Mouse (Mus musculus) adrenal gland, adult 2 months (tissue): ENCODE data around the gene Cactin. TPM values are rescaled to one million over a fixed set of nuclear protein-coding genes. Genes with fewer than 3 reads are reported as not detected.

Source experiments
- DNase-seq: peaks from one replicate; pipeline ENCODE4 v3.0.0; 2021
- long read RNA-seq: library from polyadenylated mRNA; stranded (forward); transcript quantifications from one replicate; pipeline ENCODE4 v2.0.0, GENCODE M21; 2021
- polyA plus RNA-seq: library from polyadenylated mRNA; depleted of rRNA; stranded (reverse); fragments of >200 nt; gene quantifications from 2 replicates; pipeline ENCODE4 v1.2.3, GENCODE M21; 2012; rRNA removed
- total RNA-seq, 2 experiments: library from RNA; stranded (reverse); gene quantifications; 2 replicates each; pipeline ENCODE4 v1.2.3; 2021

Gene Cactin
- total RNA-seq (10 to 100 TPM; 32.6 to 40.3 TPM), polyA plus RNA-seq (35.5 and 37.4 TPM in 2 replicates)
- long read RNA-seq, transcript Cactin-201 (9 exons, 2,715 nt): major isoform, 57 of 69 reads
- long read RNA-seq, partial matches to known transcripts: 4 of 69 reads
- long read RNA-seq, other reads (novel, unspliced or antisense): 8 of 69 reads

- peak; percentile 100 for DNase-seq
Observed at GRCm38 (mm10) chr10:81320550-81321347, at the start of gene Cactin. TSS of gene Cactin (plus strand) at chr10:81321103.

- no peak for DNase-seq
Observed at GRCm38 (mm10) chr10:81272356-81272755, 48.5 kb upstream of the Cactin start.

- DNase-seq: peak; percentile 74
Observed at GRCm38 (mm10) chr10:81273842-81274241, 47.1 kb upstream of the Cactin start.

GRCm38 (mm10) chr10:81277676-81278075, 43.2 kb upstream of the Cactin start:
- no peak for DNase-seq

DNA sequence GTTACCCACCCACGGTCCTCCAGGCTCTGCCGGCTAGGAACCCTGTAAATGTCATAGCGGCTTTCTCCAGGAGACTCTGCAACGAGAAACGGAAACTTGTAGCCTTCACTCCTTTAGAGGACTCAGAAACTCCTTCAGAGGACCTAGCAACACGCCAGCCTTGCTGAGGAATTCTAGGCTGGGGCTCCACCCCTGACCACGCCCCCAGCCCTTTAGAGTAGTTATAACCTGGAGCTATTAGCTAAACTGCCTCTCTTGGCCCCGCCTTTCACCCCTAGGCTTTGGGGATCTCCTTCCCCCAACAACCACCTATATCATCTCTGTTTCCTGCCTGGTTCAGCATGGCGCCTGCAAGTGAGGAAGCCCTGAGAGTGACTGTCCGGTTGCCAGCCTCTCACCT, 41.4 kb upstream of the Cactin start:
- no peak for DNase-seq

GRCm38 (mm10) chr10:81284189-81284588, 36.7 kb upstream of the Cactin start:
- no peak for DNase-seq

DNA sequence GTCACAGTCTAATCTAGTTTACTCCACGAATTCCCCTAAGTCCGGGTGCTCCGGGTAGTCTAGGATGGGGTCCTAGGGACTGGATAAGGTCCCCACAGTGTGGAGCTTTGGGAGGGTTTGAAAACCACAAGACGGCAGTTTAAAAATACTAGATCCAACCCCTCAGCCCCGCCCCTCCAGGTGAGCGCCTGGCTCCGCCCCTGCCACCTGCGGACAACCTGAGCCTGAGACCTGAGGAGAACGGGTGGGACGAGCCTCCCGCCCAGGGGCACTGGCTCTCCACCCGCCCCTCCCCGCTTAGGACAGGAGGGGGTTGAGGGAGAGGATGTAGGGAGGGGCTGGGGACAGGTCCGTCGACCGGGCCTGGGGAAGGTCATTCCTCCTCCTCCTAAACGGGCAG, 36.2 kb upstream of the Cactin start:
- no peak for DNase-seq

DNA sequence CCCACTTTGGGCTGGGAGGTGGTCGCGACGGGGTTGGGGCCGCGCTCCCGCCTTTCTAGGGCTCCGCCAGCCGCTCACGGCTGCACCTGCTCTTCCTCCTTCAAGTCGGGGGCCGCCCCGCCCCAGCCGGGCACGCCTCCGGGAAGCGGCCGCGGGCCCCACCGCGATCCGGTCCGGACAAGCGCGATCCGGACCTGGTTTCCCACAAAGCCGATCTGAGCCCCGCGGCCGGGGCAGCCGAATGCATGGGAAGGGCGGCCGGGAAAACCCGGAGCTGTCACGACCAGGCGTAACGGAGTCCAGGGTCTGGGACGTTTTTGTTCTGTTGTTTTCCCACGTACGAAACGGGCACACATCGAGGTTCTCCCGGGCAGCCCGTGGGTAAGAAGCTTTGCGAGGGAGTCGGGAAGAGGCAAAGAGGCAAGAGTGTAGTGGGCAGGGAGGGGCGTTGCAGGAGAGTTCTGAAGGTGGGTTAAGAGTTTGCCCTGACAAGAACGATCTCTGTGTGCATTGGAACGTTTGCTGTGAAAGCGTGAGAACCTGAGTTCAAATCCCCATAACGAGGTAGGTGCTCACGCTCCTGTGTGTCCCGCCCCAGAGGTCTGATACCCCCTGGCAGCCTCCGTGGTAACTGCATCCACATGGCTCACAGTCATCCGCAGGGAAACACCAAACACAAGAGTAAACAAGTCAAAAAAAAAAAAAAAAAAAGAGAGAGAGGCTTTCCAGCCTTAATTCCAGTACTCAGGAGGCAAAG, 35.0 kb upstream of the Cactin start:
- DNase-seq: peak; percentile 91

DNA sequence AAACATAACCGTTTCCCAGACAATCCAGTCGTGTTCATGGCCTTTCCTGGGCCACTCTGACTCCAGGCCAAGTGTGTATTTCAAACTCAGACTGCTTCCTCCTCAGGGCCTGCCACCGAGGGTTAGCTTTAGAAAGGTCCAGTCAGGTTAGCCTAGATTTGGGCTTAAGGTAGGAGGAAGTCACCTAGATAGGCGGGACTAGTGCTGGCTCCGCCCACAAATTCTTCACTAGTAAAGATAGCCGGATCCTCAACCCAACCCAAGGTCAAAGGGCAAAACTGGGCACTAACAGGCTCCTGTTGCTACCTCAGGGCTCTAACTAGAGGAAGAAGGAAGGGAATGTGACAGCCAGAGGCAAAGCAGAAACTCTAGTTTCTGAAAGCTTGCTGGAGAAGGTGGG, 34.3 kb upstream of the Cactin start:
- DNase-seq: no peak

DNA sequence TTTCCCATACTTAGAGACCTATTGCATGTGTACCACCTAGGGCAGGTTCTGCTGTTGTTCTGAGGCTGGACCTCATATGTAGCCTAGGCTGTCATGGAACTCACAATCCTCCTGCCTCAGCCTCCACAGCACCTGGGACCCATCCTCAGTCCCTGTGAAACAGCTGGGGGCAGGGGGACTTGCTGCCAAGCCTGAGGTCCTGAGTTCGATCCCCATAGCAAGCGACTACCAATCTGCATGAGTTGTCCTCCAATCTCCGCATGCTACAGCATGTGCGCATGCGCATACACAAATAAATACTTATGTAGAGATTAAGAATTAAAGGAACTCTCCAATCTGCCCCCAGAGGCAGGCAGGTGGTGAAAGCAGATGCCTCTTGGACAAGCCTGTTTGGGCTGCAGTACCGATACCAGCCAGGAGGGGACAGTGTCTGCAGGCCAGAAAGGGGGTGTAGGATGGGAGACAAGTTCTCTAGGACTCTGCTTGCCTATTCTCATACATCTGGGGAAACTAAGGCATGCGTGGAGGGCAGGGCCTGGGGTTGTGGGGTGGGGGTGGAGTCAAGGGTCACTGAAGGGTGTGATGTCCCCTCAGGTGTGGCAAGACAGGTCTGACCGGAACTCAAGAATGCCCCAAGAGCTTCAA, 33.3 kb upstream of the Cactin start:
- DNase-seq: no peak

GRCm38 (mm10) chr10:81288601-81289000, 32.3 kb upstream of the Cactin start:
- no peak for DNase-seq

DNA sequence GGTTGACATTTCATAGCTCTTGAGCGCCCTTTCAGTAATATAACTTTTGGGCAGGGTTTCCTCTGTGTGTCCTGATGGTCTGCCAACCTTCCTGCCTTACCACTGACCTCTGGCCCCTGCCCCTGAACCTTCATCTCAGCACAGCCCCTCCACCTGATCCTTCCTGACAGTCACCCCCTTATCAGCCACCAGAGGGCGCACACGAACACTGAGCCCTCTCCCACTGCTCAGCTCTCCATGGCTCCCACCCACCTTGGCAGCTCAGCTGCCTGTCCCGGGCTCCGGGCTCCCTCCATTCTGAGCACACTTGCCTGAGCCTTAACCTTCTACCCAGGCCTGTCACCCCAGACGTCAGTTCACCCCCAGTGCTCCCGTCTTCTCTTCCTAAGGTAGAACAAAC, 31.6 kb upstream of the Cactin start:
- DNase-seq: peak; percentile 62

GRCm38 (mm10) chr10:81289811-81290210, 31.1 kb upstream of the Cactin start:
- DNase-seq: no peak

GRCm38 (mm10) chr10:81290698-81291460, 30.0 kb upstream of the Cactin start:
- no peak for DNase-seq

- no peak for DNase-seq
Observed at GRCm38 (mm10) chr10:81291511-81292104, 29.3 kb upstream of the Cactin start, which contains the start of gene Tjp3. TSS of gene Tjp3 (minus strand) at chr10:81291581.

DNA sequence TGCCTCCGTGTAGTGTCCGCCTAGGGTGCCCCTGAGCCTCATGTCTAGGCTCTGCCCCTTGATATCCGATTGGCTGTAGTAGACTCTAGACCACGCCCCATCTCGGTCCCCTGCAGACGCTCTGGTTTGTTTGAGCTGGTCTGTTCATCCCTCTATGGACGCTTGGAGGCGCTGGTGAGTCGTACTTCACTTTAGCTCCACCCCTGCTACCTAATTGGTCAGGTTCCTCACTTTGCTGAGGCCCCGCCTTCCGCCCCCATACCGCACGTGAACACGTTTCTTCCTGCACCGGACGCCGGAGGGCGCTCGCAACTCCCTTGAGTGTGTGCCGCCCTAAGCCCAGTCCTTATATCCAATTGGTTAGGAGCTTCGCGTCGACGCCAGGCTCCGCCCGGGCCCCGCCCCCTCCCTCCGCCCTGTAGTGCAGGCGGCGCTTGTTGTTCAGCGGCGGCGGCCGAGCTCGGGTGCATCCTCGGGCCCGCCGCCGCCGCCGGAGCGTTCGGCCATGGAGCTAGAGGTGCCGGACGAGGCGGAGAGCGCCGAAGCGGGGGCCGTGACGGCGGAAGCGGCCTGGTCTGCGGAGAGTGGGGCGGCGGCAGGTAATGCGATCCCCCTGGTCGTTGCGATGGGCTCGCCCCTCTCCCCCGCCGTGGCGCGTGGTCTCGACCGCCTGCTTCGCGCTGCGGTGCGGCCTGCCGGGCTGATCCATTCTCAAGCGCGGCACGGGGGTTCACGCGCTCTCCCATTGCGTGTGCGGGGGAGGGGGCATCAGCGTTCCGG, 28.2 kb upstream of the Cactin start, which contains the start of gene Pip5k1c:
TSS of gene Pip5k1c (plus strand) at position 410 of the 780 bp plus-strand sequence.
- peak; percentile 100 for DNase-seq

DNA sequence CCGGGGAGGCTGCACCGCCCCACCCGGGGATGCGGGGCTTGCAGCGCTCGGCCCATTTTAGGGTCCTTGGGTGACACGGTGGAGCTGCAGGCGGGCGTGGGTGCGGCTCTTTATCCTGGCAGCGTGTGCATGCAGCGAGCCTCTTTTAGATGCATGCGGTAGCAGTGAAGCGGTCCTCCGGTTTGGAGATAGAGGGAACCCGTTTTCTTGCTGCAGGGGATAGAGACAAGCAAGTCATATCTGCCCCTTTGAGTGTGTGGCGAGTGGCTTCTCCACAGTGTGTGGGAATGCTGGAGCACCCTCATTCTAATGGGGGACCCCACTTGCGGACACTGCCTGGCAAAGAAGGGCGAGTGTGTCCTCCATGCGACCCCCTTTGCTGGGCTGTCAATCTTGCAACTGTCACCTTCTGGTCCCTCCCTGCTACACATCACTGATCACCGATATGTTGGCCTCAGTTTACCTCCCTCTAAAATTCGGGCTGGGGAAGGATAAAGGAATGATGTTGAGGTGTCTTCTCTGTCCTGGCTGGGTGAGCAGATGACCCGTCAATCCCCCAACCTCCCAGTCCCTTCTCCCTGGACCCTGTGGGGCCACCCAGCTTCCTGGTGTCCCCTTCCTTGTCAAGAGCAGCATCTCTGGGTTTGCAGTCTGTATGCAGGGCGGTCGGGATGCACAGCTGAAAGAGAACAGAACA, 27.4 kb upstream of the Cactin start:
- no peak for DNase-seq

DNA sequence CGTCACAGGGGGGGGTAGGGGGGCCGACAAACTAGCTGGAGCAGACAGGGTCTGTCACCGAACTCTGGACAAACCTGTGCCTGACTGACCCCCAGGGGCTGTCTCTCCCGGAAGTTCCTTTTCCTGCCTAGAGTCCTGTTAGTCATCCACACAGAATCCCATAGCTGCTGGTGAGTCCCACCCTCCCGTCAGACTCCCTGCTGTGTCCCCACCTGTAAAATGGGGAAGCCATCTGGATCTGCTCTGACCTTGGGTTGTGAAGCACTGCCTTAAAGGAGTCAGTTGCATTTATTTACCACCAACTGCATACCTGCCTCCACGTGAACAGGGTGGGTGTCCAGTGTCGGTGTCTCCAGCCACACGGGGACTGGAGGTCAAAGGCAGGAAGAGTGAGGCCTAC, 26.5 kb upstream of the Cactin start:
- no peak for DNase-seq

DNA sequence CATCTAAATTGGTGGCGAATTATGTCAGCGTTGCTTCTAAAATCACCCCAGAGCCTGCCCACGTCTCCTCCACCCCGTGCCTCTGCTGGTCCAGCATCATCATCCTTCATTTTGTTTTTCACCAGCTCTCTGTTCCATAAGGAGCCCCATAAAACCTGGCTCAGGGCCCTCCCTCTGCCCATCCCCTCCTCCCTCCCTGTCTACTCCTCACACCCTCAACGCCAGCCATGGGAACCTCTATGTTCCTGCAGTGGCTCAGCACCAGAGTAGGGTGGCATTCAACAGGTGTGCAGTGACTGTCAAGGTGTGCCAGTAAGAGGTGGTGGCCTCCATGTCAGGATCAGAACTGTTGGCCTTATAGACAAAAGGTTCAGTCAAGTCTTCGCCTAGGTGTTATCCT, 25.7 kb upstream of the Cactin start:
- no peak for DNase-seq

DNA sequence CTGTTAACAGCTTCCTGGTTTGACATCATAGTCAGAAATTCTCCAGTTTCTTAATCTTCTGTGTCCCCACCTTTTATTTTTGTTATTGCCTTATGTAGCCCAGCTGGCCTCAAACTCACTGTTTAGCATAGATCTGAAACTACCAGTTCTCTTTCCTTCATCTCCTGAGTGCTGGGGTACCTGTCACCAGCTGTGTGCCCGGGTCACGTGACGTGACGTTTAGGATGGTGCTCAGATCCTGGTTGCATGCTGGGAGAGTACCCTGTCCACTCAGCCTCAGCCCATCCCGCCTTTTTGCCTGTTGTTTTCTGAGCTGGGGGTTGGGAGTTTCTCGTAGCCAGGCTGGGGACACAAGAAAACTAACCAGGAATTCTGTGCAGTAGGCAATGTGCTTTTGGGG, 23.7 kb upstream of the Cactin start:
- no peak for DNase-seq
